Mouse (Mus musculus): ENCODE data around the gene Gm42715. TPM values are rescaled to one million over a fixed set of nuclear protein-coding genes. Genes with fewer than 3 reads are reported as not detected.
A peak's percentile ranks its signal among the peaks of the same experiment; 100 is the strongest.
"Not testable (repeated sequence)": the region's sequence is repeated elsewhere in the genome, so short reads cannot be mapped to it uniquely, and the experiment has no call there.

Gene Gm42715
- polyA plus RNA-seq, 1 experiment from 2014 or later, result 14.1 TPM

DNA sequence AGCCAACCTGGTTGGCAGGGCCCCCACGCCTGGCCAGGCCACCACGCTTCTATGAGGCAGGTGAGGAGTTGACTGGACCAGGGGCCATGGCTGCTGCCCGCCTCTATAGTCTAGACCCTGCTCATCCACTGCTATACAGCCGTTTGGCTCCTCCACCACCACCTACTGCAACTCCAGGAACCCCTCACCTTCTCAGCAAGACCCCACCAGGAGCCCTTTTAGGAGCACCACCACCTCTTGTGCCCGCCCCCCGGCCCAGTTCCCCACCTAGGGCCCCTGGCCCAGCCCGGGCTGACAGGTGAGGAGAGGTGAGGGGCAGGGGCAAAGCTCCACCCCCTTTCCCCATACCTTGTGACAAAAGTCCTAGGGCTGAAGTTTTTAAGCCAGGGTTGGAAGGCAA, 29.4 kb upstream of the Gm42715 start:
- Histone ChIP-seq H3K4me3 (ENCODE audit: low read depth, low read length) (no peak overlapping the region), H3K27ac (ENCODE audit: low read length) (no peak overlapping the region), H3K27me3 (ENCODE audit: control insufficient read depth, insufficient read depth, low read depth, low read length) (no peaks in the 10 kb centered on the region), H3K4me2 (ENCODE audit: low read length) (no peak overlapping the region), H3K36me3 (ENCODE audit: control insufficient read depth, insufficient read depth, low read length) (peaks cover 41% of the 10 kb centered on the region), H3K9ac (ENCODE audit: low read depth, low read length) (no peak overlapping the region), H3K4me1 (ENCODE audit: control insufficient read depth, insufficient read depth, low read length) (no peaks in the 10 kb centered on the region), H3K9me3 (replicated peaks; ENCODE audit: control insufficient read depth, low read length, poor library complexity, severe bottlenecking) (no peaks in the 10 kb centered on the region)
- no peak for ATAC-seq
- 95% methylated on average over 7 of the region's 7 CpGs for WGBS

DNA sequence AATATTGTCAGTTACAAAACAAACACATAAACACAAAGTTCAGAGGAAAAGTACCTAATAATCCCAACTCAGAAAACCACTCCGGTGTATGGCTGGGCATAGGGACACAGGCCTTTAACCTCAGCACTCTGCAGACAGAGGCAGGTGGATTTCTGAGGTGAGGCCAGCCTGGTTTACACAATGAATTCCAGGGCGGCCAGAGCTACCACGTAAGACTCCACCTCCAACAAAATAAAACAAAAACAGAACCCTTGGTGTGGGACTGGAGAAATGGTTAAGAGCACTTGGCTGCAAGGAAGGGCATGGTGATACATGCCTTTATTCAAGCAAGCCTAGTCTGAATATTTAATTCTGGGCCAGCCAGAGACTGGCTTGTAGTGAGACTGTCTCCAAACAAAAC, 27.5 kb upstream of the Gm42715 start:
- Histone ChIP-seq H3K9me3 (replicated peaks; ENCODE audit: control insufficient read depth, low read length, poor library complexity, severe bottlenecking) (no peaks in the 10 kb centered on the region), H3K4me1 (ENCODE audit: control insufficient read depth, insufficient read depth, low read length) (no peaks in the 10 kb centered on the region), H3K4me3 (ENCODE audit: low read depth, low read length) (no peak overlapping the region), H3K36me3 (ENCODE audit: control insufficient read depth, insufficient read depth, low read length) (peaks cover 34% of the 10 kb centered on the region), H3K9ac (ENCODE audit: low read depth, low read length) (no peak overlapping the region), H3K27me3 (ENCODE audit: control insufficient read depth, insufficient read depth, low read depth, low read length) (no peaks in the 10 kb centered on the region), H3K27ac (ENCODE audit: low read length) (no peak overlapping the region), H3K4me2 (ENCODE audit: low read length) (no peak overlapping the region)
- ATAC-seq, result no peak
- WGBS, result 92% methylated on average over 3 of the region's 3 CpGs

DNA sequence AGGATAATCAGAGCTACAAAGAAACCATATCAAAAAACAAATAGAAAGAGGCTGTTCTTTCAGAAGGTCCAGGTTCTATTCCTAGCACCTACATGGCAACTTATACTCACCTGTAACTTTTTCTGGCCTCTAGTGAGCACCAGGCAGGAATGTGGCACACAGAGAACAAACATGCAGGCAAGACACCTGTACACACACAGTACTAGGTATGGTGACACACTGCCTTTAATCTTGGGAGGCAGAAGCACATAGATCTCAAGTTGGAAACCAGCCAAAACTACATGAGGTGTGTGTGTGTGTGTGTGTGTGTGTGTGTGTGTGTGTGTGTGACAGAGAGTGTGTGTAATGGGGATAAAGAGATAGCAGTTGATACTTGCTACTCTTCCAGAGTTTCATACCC, 24.7 kb upstream of the Gm42715 start:
- Histone ChIP-seq H3K36me3 (ENCODE audit: control insufficient read depth, insufficient read depth, low read length) (peaks cover 21% of the 10 kb centered on the region), H3K4me3 (ENCODE audit: low read depth, low read length) (no peak overlapping the region), H3K9ac (ENCODE audit: low read depth, low read length) (no peak overlapping the region), H3K27me3 (ENCODE audit: control insufficient read depth, insufficient read depth, low read depth, low read length) (no peaks in the 10 kb centered on the region), H3K27ac (ENCODE audit: low read length) (no peak overlapping the region), H3K4me2 (ENCODE audit: low read length) (no peak overlapping the region), H3K9me3 (replicated peaks; ENCODE audit: control insufficient read depth, low read length, poor library complexity, severe bottlenecking) (no peaks in the 10 kb centered on the region), H3K4me1 (ENCODE audit: control insufficient read depth, insufficient read depth, low read length) (no peaks in the 10 kb centered on the region)
- ATAC-seq, result no peak

DNA sequence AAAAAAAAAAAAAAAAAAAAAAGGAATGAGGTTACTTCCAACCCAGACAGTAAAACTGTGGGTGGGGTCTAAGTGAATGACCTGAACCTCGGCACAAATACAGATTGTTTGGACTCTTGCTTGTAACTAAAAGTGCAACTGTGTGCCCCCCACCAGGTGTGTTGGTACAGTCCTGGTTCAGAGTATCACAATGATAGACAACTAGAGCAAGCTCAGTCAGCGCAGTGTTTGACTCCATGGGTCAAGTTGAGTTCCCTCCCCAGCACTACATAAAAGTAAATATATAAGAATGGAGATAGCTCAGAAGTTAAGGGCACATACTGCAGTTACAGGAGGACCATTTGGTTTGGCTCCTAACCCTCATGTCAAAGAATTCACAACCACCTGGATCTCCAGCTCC, 22.0 kb upstream of the Gm42715 start:
- Histone ChIP-seq H3K27me3 (ENCODE audit: control insufficient read depth, insufficient read depth, low read depth, low read length) (no peaks in the 10 kb centered on the region), H3K9me3 (replicated peaks; ENCODE audit: control insufficient read depth, low read length, poor library complexity, severe bottlenecking) (no peaks in the 10 kb centered on the region), H3K9ac (ENCODE audit: low read depth, low read length) (no peak overlapping the region), H3K36me3 (ENCODE audit: control insufficient read depth, insufficient read depth, low read length) (no peaks in the 10 kb centered on the region), H3K4me2 (ENCODE audit: low read length) (no peak overlapping the region), H3K4me3 (ENCODE audit: low read depth, low read length) (no peak overlapping the region), H3K27ac (ENCODE audit: low read length) (no peak overlapping the region), H3K4me1 (ENCODE audit: control insufficient read depth, insufficient read depth, low read length) (no peaks in the 10 kb centered on the region)
- 84% methylated on average over 2 of the region's 2 CpGs for WGBS
- no peak for ATAC-seq

DNA sequence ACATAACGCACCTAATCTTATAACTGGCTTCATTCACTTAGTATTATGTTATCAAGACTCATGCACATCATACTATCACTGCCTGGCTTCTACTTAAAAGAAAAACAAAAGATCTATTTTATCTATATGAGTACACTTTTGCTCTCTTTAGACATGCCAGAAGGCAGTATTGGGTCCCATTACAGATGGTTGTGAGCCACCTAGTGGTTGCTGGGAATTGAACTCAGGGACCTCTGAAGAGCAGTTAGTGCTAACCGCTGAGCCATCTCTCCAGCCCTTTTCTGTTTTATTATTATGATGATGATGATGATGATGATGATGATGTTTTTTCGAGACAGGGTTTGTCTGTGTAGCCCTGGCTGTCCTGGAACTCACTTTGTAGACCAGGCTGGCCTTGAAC, 21.0 kb upstream of the Gm42715 start:
- no peak overlapping the region for H3K4me3 ChIP-seq (ENCODE audit: low read depth, low read length)
- no peaks in the 10 kb centered on the region for H3K27me3 ChIP-seq (ENCODE audit: control insufficient read depth, insufficient read depth, low read depth, low read length)
- no peak overlapping the region for H3K9ac ChIP-seq (ENCODE audit: low read depth, low read length)
- H3K4me1 ChIP-seq (ENCODE audit: control insufficient read depth, insufficient read depth, low read length), result no peaks in the 10 kb centered on the region
- ATAC-seq, result no peak
- H3K36me3 ChIP-seq (ENCODE audit: control insufficient read depth, insufficient read depth, low read length), result no peaks in the 10 kb centered on the region
- no peaks in the 10 kb centered on the region for H3K9me3 ChIP-seq (replicated peaks; ENCODE audit: control insufficient read depth, low read length, poor library complexity, severe bottlenecking)
- no peak overlapping the region for H3K4me2 ChIP-seq (ENCODE audit: low read length)
- no peak overlapping the region for H3K27ac ChIP-seq (ENCODE audit: low read length)
- WGBS, result 54% methylated on average over 3 of the region's 3 CpGs

DNA sequence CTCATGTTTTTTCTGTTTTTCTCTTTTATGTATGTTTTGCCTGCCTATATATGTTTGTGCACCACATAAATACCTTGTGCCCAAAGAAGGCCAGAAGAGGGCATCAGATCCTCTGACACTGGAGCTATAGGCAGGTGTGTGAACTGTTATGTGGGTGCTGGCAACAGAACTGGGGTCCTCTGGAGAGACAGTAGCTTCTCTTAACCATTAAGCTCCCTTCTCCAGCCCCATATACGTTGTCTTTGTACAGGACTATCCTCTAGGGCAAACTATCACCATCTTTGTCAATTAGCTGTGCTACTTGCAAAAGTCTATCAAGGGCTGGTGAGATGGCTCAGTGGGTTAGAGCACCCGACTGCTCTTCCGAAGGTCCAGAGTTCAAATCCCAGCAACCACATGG, 11.1 kb upstream of the Gm42715 start:
- H3K36me3 ChIP-seq (ENCODE audit: control insufficient read depth, insufficient read depth, low read length), result no peaks in the 10 kb centered on the region
- 92% methylated on average over 3 of the region's 3 CpGs for WGBS
- no peaks in the 10 kb centered on the region for H3K9me3 ChIP-seq (replicated peaks; ENCODE audit: control insufficient read depth, low read length, poor library complexity, severe bottlenecking)
- H3K27me3 ChIP-seq (ENCODE audit: control insufficient read depth, insufficient read depth, low read depth, low read length), result no peaks in the 10 kb centered on the region
- peaks cover 5% of the 10 kb centered on the region for H3K4me1 ChIP-seq (ENCODE audit: control insufficient read depth, insufficient read depth, low read length)
- H3K4me2 ChIP-seq (ENCODE audit: low read length), result no peak overlapping the region
- H3K4me3 ChIP-seq (ENCODE audit: low read depth, low read length), result no peak overlapping the region
- no peak overlapping the region for H3K27ac ChIP-seq (ENCODE audit: low read length)
- no peak overlapping the region for H3K9ac ChIP-seq (ENCODE audit: low read depth, low read length)
- no peak for ATAC-seq

DNA sequence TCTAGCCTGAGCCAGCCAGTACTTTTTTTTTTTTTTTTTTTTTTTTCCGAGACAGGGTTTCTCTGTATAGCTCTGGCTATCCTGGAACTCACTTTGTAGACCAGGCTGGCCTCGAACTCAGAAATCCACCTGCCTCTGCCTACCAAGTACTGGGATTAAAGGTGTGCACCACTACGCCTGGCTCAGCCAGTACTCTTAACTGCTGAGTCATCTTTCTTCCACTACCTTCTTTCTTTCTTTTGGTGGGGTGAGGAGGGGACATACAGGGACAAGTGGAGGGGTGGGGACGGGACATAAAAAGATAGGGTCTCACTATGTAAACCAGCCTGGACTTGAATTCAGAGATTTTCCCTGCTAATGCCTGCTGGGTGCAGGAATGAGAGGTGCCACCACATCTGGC, 9.6 kb upstream of the Gm42715 start:
- peaks cover 17% of the 10 kb centered on the region for H3K4me1 ChIP-seq (ENCODE audit: control insufficient read depth, insufficient read depth, low read length)
- not testable (repeated sequence) for H3K9ac ChIP-seq (ENCODE audit: low read depth, low read length); H3K9me3 ChIP-seq (replicated peaks; ENCODE audit: control insufficient read depth, low read length, poor library complexity, severe bottlenecking); H3K4me2 ChIP-seq (ENCODE audit: low read length); ATAC-seq; H3K36me3 ChIP-seq (ENCODE audit: control insufficient read depth, insufficient read depth, low read length); H3K4me3 ChIP-seq (ENCODE audit: low read depth, low read length); H3K27me3 ChIP-seq (ENCODE audit: control insufficient read depth, insufficient read depth, low read depth, low read length); H3K27ac ChIP-seq (ENCODE audit: low read length)
- WGBS, result 86% methylated on average over 4 of the region's 4 CpGs

DNA sequence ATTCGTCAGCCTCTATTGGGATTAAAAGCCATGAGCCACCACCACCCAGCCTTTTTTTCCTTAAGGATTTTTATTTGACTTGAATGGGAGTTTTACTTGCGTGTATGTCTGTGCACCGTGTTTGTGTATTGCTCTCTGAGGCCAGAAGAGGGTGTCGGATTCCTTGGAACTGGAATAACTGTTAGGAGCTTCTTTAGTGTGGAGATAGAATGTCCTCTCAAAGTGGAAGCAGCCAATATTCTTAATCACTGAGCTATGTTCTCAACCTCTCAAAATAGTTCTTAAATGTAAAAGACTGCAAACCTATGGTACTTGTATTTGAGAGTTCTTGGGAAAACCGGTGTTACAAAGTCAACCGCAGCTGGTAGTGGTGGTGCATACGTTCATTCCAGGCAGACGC, 8.1 kb upstream of the Gm42715 start:
- peak overlapping the region; percentile 85 for H3K4me3 ChIP-seq (ENCODE audit: low read depth, low read length)
- peaks cover 5% of the 10 kb centered on the region; the same call in 1 of the 2 replicates for H3K36me3 ChIP-seq (ENCODE audit: control insufficient read depth, insufficient read depth, low read length)
- H3K4me1 ChIP-seq (ENCODE audit: control insufficient read depth, insufficient read depth, low read length), result peaks cover 18% of the 10 kb centered on the region
- no peaks in the 10 kb centered on the region for H3K27me3 ChIP-seq (ENCODE audit: control insufficient read depth, insufficient read depth, low read depth, low read length)
- ATAC-seq, result no peak
- WGBS, result 33% methylated on average over 8 of the region's 8 CpGs
- peak overlapping the region; percentile 60 for H3K4me2 ChIP-seq (ENCODE audit: low read length)
- H3K9me3 ChIP-seq (replicated peaks; ENCODE audit: control insufficient read depth, low read length, poor library complexity, severe bottlenecking), result no peaks in the 10 kb centered on the region
- peak overlapping the region; percentile 99 for H3K27ac ChIP-seq (ENCODE audit: low read length)
- peak overlapping the region; percentile 94 for H3K9ac ChIP-seq (ENCODE audit: low read depth, low read length)

DNA sequence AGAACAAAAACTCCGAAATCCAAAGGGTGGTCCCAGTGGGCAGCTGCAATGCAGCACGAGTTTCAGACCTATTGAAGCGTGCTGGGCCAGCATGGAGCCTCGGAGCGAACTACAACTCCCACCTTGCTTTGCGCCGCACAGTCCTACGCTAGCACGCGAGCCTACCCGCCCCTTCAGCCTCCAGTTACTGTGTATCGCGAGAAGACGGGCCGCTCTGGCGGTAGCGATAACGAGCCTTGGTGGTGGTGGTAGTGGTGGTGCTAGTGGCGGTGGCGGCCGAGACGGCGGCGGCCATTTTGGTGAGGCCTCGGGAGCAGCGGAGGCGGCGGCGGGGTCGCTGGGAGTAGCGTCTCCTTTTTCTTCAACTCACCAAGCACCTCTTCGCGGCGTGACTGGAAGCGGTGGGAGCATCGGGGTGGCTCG, 7.6 kb upstream of the Gm42715 start, which contains the start of gene Srcap:
Gene Srcap (plus strand): TSS at position 176 of the 423 bp plus-strand sequence.
- H3K4me1 ChIP-seq (ENCODE audit: control insufficient read depth, insufficient read depth, low read length), result peaks cover 18% of the 10 kb centered on the region
- peaks cover 8% of the 10 kb centered on the region; the same call in 1 of the 2 replicates for H3K36me3 ChIP-seq (ENCODE audit: control insufficient read depth, insufficient read depth, low read length)
- no peaks in the 10 kb centered on the region for H3K9me3 ChIP-seq (replicated peaks; ENCODE audit: control insufficient read depth, low read length, poor library complexity, severe bottlenecking)
- ATAC-seq, result peak; percentile 99
- H3K27ac ChIP-seq (ENCODE audit: low read length), result peak within 1 kb of the TSS; percentile 99
- H3K4me2 ChIP-seq (ENCODE audit: low read length), result peak within 1 kb of the TSS; percentile 70
- H3K9ac ChIP-seq (ENCODE audit: low read depth, low read length), result peak within 1 kb of the TSS; percentile 94
- no peaks in the 10 kb centered on the region for H3K27me3 ChIP-seq (ENCODE audit: control insufficient read depth, insufficient read depth, low read depth, low read length)
- WGBS, result under 1% methylated on average over 34 of the region's 37 CpGs
- peak within 1 kb of the TSS; percentile 85 for H3K4me3 ChIP-seq (ENCODE audit: low read depth, low read length)
